Mouse (Mus musculus) retina, postnatal 1 day (tissue): Measurements from ENCODE around the gene Olfr1431.
"Not testable (repeated sequence)": the region's sequence is repeated elsewhere in the genome, so short reads cannot be mapped to it uniquely, and the experiment has no call there.

ENCODE experiments used
- DNase-seq: peaks from one replicate; pipeline ENCODE4 v3.0.0-alpha.2; 2012

The Olfr1431 gene

GRCm38 (mm10) chr19:12200334-12200733 lies at the start of gene Olfr1431:
TSS of gene Olfr1431 (plus strand) at chr19:12200634.
- DNase-seq: no peak

GRCm38 (mm10) chr19:12170062-12170599 lies 30.3 kb upstream of the Olfr1431 start, which contains the start of gene Olfr1555-ps1:
TSS of gene Olfr1555-ps1 (minus strand) at chr19:12170112.
- not testable (repeated sequence) for DNase-seq

- not testable (repeated sequence) for DNase-seq
Measured at GRCm38 (mm10) chr19:12175431-12175830, 25.0 kb upstream of the Olfr1431 start.

DNA sequence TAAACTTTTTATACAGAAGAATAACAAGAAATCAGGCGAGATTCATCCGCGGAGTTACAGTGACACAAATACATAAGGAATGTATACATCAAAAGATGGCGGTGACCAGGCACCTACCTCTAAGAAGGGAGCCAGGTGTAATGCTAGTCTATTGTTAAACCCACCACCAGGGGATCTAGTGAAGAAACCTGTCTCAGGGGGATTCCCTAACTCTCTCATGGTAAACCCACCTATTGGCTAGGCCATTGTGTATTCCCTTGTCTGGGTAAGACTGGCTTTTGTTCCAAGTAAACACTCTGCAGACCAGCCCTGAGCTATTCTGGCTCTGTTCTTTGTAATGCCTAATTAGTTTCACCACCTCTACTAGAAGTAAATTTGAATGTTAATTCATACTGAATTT lies 1.4 kb upstream of the Olfr1431 start:
- DNase-seq: not testable (repeated sequence)

GRCm38 (mm10) chr19:12232496-12232895 lies 32.1 kb downstream of the Olfr1431 start, which contains the start of gene Olfr1432:
TSS of gene Olfr1432 (minus strand) at chr19:12232596.
- DNase-seq: not testable (repeated sequence)

GRCm38 (mm10) chr19:12241559-12241958 lies 41.1 kb downstream of the Olfr1431 start, which contains the start of gene Olfr262:
TSS of gene Olfr262 (minus strand) at chr19:12241659.
- no peak for DNase-seq

GRCm38 (mm10) chr19:12260732-12261131 lies 60.3 kb downstream of the Olfr1431 start, which contains the start of gene Olfr235:
TSS of gene Olfr235 (plus strand) at chr19:12261032.
- DNase-seq: no peak
